16 mouse cellular contexts compared by ENCODE assay signal in the genomic region with DNA sequence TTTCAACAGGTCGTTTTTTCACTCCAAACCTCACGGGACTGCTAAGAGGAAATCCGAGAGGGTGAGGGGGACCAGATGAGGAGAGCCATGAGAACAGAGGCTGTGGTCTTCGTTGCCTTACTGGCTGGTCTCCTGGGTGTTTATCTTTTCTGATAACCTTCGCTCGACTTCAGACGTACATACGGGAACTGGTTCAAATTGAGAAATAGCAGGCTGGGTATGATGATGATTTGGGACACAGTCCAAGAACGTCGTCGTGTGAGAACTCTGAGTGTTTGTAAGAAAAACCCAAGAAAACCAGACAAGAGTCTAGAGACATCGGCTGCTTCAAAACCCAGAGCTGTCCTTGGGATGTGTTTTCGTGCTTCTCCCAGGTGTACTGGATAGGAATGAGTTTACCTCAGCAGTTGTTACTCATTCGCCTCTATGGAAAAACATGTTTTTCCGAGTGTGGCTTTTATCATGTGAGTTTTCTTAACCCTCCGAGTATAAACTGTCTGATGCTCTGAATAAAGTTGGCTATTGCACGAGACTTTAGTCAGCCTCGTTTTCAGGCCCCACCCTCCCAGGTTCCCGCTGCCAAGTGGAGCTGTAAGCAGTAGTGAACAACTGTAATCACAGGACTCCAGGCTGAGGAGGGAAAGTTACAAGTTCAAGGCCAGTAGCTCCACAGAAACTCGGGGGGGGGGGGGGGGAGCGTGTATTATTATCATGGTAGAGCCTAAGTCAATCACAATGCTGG. TPM values are rescaled to one million over a fixed set of nuclear protein-coding genes. Genes with fewer than 3 reads are reported as not detected.
A peak's percentile ranks its signal among the peaks of the same experiment; 100 is the strongest.
DNase-seq lines count a peak whose midpoint lies in the region; ATAC-seq and TF ChIP-seq lines count a peak whose summit lies in the region.
"Had no signal": no experiment of that assay in that cellular context is flagged by ENCODE, and none has a peak within 500 bp of the region (broad histone marks: within the 10 kb centered on the region; RNA-seq: fewer than 3 reads in every experiment).

No protein-coding gene starts in this region.

- peak overlapping the region; percentile 32 for H3K4me2 ChIP-seq in heart, embryonic 11.5 days
- peak overlapping the region; percentile 30; the same call in 1 of the 2 replicates for H3K4me2 ChIP-seq in liver, postnatal 0 days (ENCODE audit: low read depth, low read length)
- H3K4me2 ChIP-seq in liver, embryonic 12.5 days, result no peak overlapping the region
- H3K4me2 ChIP-seq: embryonic facial prominence, embryonic 12.5 days; forebrain, embryonic 13.5 days; liver, embryonic 15.5 days; midbrain, embryonic 11.5 days had no signal

- H3K36me3 ChIP-seq in heart, embryonic 11.5 days (ENCODE audit: control insufficient read depth, insufficient read depth, low read length), result no peaks in the 10 kb centered on the region
- H3K36me3 ChIP-seq in liver, postnatal 0 days (replicated peaks; ENCODE audit: insufficient read depth, low read length), result no peaks in the 10 kb centered on the region
- H3K36me3 ChIP-seq in liver, embryonic 12.5 days, result no peaks in the 10 kb centered on the region
- H3K36me3 ChIP-seq: embryonic facial prominence, embryonic 12.5 days; liver, embryonic 15.5 days had no signal

- H3K9me3 ChIP-seq in heart, embryonic 11.5 days (replicated peaks; ENCODE audit: control insufficient read depth, low read length), result no peaks in the 10 kb centered on the region
- H3K9me3 ChIP-seq in liver, postnatal 0 days (ENCODE audit: low read length), result no peaks in the 10 kb centered on the region
- no peaks in the 10 kb centered on the region for H3K9me3 ChIP-seq in liver, embryonic 12.5 days (replicated peaks)
- H3K9me3 ChIP-seq: embryonic facial prominence, embryonic 12.5 days; forebrain, embryonic 13.5 days; liver, embryonic 15.5 days had no signal

- TF ChIP-seq CTCF in liver, postnatal 0 days (IDR thresholded peaks at IDR 0.05; ENCODE audit: low read depth), result no peak
- TF ChIP-seq CTCF in embryonic fibroblast, embryonic 13.5 days (IDR thresholded peaks at IDR 0.05; ENCODE audit: borderline replicate concordance, insufficient read depth, low read length), result no peak
- no peak for TF ChIP-seq CTCF in cerebellum, adult 2 months (IDR thresholded peaks at IDR 0.05; ENCODE audit: borderline replicate concordance, insufficient read depth, low read depth, low read length)

- H3K9ac ChIP-seq in heart, embryonic 11.5 days (ENCODE audit: low read depth, low read length), result no peak overlapping the region
- H3K9ac ChIP-seq in liver, postnatal 0 days (replicated peaks), result no peak overlapping the region
- H3K9ac ChIP-seq in liver, embryonic 12.5 days, result no peak overlapping the region
- H3K9ac ChIP-seq: embryonic facial prominence, embryonic 12.5 days; forebrain, embryonic 13.5 days; liver, embryonic 15.5 days had no signal

- 34% methylated on average over 21 of the region's 21 CpGs for WGBS in heart, embryonic 11.5 days (ENCODE audit: insufficient replicate concordance)
- WGBS in liver, postnatal 0 days (ENCODE audit: insufficient replicate concordance), result 48% methylated on average over 21 of the region's 21 CpGs
- WGBS in liver, embryonic 12.5 days (ENCODE audit: insufficient replicate concordance), result 56% methylated on average over 21 of the region's 21 CpGs
- WGBS in cerebellum, adult 2 months, result 65% methylated on average over 21 of the region's 21 CpGs

- H3K27ac ChIP-seq in heart, embryonic 11.5 days (ENCODE audit: low read depth, low read length), result peak overlapping the region; percentile 51; the same call in 1 of the 2 replicates
- H3K27ac ChIP-seq in liver, postnatal 0 days (ENCODE audit: low read depth), result peak overlapping the region; percentile 55; the same call in 1 of the 2 replicates
- H3K27ac ChIP-seq in liver, embryonic 12.5 days, result no peak overlapping the region
- peak overlapping the region; percentile 25; the same call in 1 of the 2 replicates for H3K27ac ChIP-seq in embryonic fibroblast, embryonic 13.5 days (ENCODE audit: insufficient read depth, low read length)
- no peak overlapping the region for H3K27ac ChIP-seq in cerebellum, adult 2 months (ENCODE audit: insufficient read depth, low read length)
- H3K27ac ChIP-seq: embryonic facial prominence, embryonic 12.5 days; forebrain, embryonic 13.5 days; liver, embryonic 15.5 days had no signal

- no peak overlapping the region for H3K4me3 ChIP-seq in heart, embryonic 11.5 days (ENCODE audit: low read depth, low read length)
- no peak overlapping the region for H3K4me3 ChIP-seq in liver, postnatal 0 days (ENCODE audit: low read depth, low read length)
- H3K4me3 ChIP-seq in liver, embryonic 12.5 days, result no peak overlapping the region
- no peak overlapping the region for H3K4me3 ChIP-seq in embryonic fibroblast, embryonic 13.5 days (ENCODE audit: insufficient read depth, low read length)
- H3K4me3 ChIP-seq in cerebellum, adult 2 months (replicated peaks; ENCODE audit: insufficient read depth, low read depth, low read length), result no peak overlapping the region
- H3K4me3 ChIP-seq: embryonic facial prominence, embryonic 12.5 days; forebrain, embryonic 13.5 days; liver, embryonic 15.5 days had no signal

- no peak for TF ChIP-seq EP300 in liver, postnatal 0 days (IDR thresholded peaks at IDR 0.05; ENCODE audit: low read depth)

- H3K27me3 ChIP-seq in heart, embryonic 11.5 days (ENCODE audit: control insufficient read depth, insufficient read depth, low read length), result no peaks in the 10 kb centered on the region
- no peaks in the 10 kb centered on the region for H3K27me3 ChIP-seq in liver, postnatal 0 days (ENCODE audit: insufficient read depth, low read length)
- no peaks in the 10 kb centered on the region for H3K27me3 ChIP-seq in liver, embryonic 12.5 days (replicated peaks)
- H3K27me3 ChIP-seq in cerebellum, adult 2 months (ENCODE audit: control insufficient read depth, insufficient read depth, low read length), result no peaks in the 10 kb centered on the region
- H3K27me3 ChIP-seq: embryonic facial prominence, embryonic 12.5 days; forebrain, embryonic 13.5 days; liver, embryonic 15.5 days had no signal

- no peak for ATAC-seq in heart, embryonic 11.5 days (replicated peaks; ENCODE audit: insufficient number of reproducible peaks, low FRiP score, low TSS enrichment)
- peak; percentile 66 for ATAC-seq in liver, postnatal 0 days
- no peak for ATAC-seq in liver, embryonic 12.5 days
- ATAC-seq: activated CD4-positive, CD25-positive, alpha-beta regulatory T cell, adult 4 months; CD4-positive, CD25-positive, alpha-beta regulatory T cell, adult 4 months; forebrain, embryonic 13.5 days had no signal

- H3K4me1 ChIP-seq in heart, embryonic 11.5 days (ENCODE audit: control insufficient read depth, insufficient read depth, low read length), result peaks cover 29% of the 10 kb centered on the region
- H3K4me1 ChIP-seq in liver, postnatal 0 days (ENCODE audit: insufficient read depth), result peaks cover 33% of the 10 kb centered on the region
- peaks cover 33% of the 10 kb centered on the region; the same call in 1 of the 2 replicates for H3K4me1 ChIP-seq in liver, embryonic 12.5 days
- H3K4me1 ChIP-seq in embryonic fibroblast, embryonic 13.5 days (ENCODE audit: control insufficient read depth, insufficient read depth, low read length), result peaks cover 18% of the 10 kb centered on the region
- peaks cover 12% of the 10 kb centered on the region for H3K4me1 ChIP-seq in cerebellum, adult 2 months (ENCODE audit: control insufficient read depth, insufficient read depth, low read length)

- no peak for TF ChIP-seq POLR2A in embryonic fibroblast, embryonic 13.5 days (IDR thresholded peaks at IDR 0.05; ENCODE audit: low read depth, low read length)
- TF ChIP-seq POLR2A in cerebellum, adult 2 months (IDR thresholded peaks at IDR 0.05; ENCODE audit: borderline replicate concordance, insufficient read depth, low read length), result no peak

- DNase-seq in heart, adult 11 months, result no peak
- DNase-seq in liver, postnatal 0 days, result peak; percentile 37
- DNase-seq in lung, postnatal 14 days, result peak; percentile 26
- no peak for DNase-seq in cerebellum, adult 2 months
- DNase-seq: kidney, adult 11 months; kidney, postnatal 14 days; right cerebral cortex, postnatal 14 days had no signal

RNA-seq across cellular contexts. Expression of gene Mb21d2, which starts 46.6 kb away (rescaled TPM):
- 5.8 and 6.9 TPM in 2 replicates for polyA plus RNA-seq in heart, embryonic 11.5 days (2014; fragmentation: Nextera tagmentation; extraction: Ambion mirVana)
- polyA plus RNA-seq in liver, postnatal 0 days (2015; fragmentation: Nextera tagmentation; extraction: Ambion mirVana), result 2.4 and 3.1 TPM in 2 replicates
- 2.5 and 3.1 TPM in 2 replicates for polyA plus RNA-seq in liver, embryonic 12.5 days (2016; fragmentation: Nextera tagmentation; extraction: Ambion mirVana)
- 7.6 and 7.9 TPM in 2 replicates for polyA plus RNA-seq in embryonic fibroblast, embryonic 13.5 days (2011; ENCODE audit: insufficient read length, low read depth, missing spikeins)
- polyA plus RNA-seq in cerebellum, adult 2 months (2012; rRNA removed), result 29.5 and 30.7 TPM in 2 replicates
- polyA plus RNA-seq: activated CD4-positive, CD25-positive, alpha-beta regulatory T cell, adult 4 months; CD4-positive, CD25-positive, alpha-beta regulatory T cell, adult 4 months had no signal

Comparison
In these comparisons a context has a peak if more than half of its experiments do, and no peak if none do; other contexts are left out.
1. H3K27ac ChIP-seq: peak in heart, embryonic 11.5 days (single experiment), liver, postnatal 0 days (single experiment) and embryonic fibroblast, embryonic 13.5 days (single experiment); none in liver, embryonic 12.5 days (single experiment) and cerebellum, adult 2 months (single experiment).
2. DNase-seq: peak in liver, postnatal 0 days (single experiment) and lung, postnatal 14 days (single experiment); none in heart, adult 11 months (single experiment) and cerebellum, adult 2 months (0 of 2).